Mouse (Mus musculus) frontal cortex, postnatal 10 days (tissue): ENCODE measurements at regions not wholly inside any gene's neighbourhood (a gene's known extent, or its start where the extent isn't known, plus 50 kb on each side); places are given as distances from the start of the nearest gene placed in this dataset.

Source experiments
- DNase-seq, 2 experiments: peaks; one replicate each; pipeline ENCODE4 v3.0.0; 2022; ENCODE audit warnings: low spot score in 2 of 2, mixed read lengths in 1 of 2

DNA sequence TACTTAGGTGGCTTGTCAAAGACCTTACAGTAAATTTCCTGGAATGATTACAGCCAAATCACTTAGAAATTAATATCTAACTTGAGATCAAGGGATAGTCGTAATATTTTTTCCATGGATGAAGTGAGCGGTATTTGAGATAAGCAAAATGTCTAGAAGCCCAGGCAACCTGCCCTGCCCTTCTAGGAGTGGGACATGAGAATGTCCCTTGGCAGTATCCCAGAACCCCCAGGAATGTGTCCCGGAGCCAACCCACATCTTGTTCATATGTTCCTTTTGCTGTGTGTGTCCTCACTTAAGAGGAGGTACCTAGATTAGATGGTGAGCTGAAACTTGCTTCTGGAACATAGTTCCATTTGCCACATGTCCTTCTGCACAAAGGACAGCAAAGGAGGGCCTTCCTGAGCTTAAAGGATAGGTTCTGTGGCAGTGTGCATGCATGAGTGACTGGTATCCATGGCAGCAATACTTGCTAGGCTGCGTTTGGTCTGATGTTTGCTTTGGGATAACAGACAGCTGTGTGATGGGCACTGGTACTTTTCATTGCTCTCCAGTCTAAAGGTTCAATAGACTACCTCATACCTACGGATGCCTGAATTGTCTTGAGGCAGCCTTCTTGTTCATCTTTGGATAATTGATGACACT is 231.0 kb upstream of the Krr1 start:
- DNase-seq = no peak

DNA sequence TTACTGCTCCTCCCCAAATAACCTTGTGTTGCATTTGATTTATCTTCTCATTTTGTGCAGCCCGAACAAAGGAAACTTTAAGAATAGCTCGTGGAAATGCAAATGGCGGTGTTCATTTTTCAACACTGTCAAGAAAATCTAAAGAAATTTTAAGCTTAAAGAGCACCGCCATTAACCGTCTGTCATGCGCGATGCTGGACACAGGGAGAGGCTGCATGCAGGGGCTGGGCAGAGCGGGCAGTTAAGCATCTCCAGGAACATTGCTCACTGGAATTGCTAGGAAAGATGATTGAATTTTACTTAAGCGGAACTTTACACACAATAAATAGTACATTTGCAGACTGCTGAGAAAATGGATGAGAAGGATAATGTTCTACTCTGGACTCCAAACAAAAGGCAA is 229.2 kb upstream of the Krr1 start:
- no peak for DNase-seq

GRCm38 (mm10) chr10:111745116-111745515 is 227.3 kb upstream of the Krr1 start:
- DNase-seq = no peak

DNA sequence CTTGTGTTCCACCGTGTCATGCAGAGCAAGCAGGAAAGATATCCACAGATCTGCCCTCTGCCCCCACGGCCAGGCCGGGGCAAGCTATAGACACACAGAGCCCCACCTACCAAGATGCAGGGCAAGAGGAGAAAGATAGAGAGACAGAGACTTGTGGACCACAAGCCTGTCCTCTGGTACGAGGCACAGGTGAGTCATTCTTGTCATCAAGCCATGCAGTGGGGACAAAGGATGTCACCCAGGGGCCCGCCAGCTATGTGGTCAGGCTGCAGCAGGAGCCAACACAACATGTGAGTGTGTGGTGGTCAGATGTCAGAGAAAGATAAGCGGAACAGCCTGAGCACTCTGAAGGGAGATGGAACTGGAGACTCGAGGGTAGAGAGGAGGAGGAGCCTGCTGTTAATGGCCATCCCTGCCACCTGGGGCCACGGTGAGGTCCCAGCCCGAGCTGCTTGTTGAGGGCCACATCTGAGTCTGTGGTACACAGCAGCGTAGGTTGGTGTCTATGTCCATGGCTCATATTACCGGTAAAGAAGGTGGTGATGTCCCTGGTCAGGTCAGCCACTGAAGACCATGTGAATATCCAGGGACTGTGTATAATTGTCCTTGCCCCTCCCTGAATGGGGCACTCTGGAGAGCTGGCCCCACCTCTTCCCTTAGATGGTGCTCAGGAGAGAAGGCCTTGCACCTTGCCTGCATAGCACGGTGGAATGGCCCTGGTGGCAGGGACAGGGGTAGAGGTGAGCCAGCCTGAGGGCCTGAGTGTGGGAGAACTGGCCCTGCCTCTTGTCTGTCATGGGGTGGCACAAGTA is 226.2 kb upstream of the Krr1 start:
- DNase-seq = no peak

DNA sequence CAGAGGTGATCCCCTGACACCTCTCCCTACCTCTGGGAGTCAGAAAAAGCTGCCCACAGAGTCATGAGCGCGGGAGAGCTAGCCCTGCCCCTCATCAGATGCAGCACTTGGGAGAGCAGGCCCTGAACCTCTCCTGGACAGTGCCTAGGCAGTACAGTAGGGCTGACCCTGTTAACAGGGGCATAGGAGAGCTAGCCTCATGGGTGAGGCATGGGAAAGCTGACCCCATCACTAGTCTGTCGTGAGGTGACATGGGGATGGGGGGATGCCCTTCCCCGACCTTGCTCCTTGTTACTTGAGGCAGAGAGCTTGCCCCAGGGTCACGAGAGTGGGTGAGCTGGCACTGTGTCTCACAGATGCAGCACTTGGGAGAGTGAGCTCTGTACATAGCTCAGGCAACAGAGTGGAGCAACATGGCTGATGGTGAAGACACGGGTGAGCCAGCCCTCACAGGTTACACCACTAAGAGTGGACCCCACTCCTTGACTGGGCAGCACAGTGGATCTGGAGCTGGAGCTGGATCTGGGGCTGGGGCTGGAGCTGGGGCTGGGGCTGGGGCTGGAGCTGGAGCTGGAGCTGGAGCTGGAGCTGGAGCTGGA is 225.5 kb upstream of the Krr1 start:
- DNase-seq = no peak

- no peak for DNase-seq
These were observed 224.0 kb upstream of the Krr1 start for GRCm38 (mm10) chr10:111748482-111748881.

DNA sequence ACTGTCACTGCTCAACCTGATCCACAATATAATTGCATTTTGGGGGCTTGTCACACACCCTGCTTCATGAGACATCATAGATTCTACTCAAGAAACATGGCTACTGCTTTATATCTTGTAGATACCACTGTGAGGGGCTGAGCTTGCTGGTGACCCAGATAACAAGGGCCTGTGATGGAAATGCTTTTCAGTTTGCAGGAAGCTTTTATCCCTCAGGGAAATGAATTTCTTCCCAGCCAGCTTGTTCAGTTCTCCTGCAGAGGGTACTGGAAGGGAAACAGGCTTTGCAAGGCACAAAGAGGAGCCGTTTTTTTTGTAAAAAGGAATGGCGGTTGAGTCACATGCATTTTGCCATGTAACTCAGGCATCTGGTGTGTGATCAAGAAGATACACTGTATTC is 218.8 kb upstream of the Krr1 start:
- no peak for DNase-seq

- no peak for DNase-seq
These were observed 216.5 kb upstream of the Krr1 start for GRCm38 (mm10) chr10:111755964-111756363.

- DNase-seq = no peak
These were observed 215.9 kb upstream of the Krr1 start for GRCm38 (mm10) chr10:111756528-111756927.

DNA sequence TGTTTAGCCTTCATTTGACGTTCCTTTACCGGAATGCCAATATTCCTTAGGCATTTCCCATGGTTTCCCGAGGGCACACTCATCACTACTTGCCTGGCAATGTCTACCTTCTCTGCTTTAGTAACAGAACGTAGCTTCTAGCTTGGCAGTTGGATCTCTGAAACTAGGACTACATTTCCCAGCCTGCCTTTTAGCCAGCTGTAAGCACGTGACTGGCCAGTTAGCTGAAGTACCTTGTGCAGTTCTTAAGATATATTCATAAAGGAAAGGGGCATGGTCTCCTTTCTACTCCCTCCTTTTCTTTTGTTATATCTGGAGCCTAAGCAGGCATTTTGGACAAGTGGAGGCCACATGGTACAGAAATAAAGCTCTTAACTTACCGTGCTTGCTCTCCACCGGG is 214.8 kb upstream of the Krr1 start:
- no peak for DNase-seq

DNA sequence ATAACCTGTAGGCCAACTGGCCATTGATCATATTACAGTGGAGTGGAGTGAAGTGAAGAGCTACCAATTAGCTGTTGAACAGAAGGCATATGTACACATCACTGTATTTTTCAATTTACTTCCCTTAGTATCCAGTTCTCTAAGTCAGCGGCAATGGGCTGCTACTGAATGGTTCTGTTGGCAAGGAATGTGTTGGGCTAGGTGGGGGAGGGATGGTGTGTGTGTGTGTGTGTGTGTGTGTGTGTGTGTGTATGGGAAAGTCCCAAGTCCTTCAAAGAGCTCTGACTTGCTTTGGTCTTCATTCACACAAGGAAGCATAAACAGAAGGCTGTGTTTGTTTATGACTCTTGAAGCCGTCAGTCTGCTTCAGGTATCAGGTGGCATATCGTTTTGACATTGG is 213.0 kb upstream of the Krr1 start:
- no peak for DNase-seq

DNA sequence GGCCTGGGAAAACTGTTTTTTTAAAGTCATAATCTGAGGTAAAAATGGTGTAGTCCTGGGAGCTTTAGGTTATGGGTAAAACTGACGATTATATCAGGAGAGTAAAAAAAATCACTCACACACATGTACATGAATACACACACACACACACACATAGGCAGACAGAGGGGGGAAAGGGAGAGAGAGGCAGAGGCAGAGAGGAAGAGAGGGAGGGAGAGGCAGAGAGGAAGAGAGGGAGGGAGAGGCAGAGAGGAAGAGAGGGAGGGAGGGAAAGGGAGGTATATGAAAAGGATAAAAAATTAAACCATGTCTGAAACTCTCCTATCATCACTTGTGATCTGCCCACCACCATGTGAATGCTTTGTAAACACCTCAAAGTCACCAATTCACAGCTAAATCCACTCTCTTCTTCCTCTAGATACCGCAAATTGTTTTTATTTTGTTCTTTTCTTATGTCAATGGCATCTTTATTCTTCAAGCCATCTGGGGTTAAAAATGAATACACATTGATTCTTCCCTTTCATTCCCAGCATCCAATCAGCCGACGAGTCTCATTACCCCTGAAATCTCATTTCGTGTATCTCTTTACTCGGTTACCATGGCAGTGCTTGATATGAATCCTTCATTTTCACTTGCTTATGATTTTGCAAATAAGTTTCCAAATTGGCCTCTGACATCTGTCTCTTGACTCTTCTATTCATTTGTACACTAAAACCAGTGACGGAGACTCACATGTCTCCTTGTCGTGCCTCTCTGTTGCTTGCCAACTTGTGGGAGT is 209.5 kb upstream of the Krr1 start:
- no peak for DNase-seq

DNA sequence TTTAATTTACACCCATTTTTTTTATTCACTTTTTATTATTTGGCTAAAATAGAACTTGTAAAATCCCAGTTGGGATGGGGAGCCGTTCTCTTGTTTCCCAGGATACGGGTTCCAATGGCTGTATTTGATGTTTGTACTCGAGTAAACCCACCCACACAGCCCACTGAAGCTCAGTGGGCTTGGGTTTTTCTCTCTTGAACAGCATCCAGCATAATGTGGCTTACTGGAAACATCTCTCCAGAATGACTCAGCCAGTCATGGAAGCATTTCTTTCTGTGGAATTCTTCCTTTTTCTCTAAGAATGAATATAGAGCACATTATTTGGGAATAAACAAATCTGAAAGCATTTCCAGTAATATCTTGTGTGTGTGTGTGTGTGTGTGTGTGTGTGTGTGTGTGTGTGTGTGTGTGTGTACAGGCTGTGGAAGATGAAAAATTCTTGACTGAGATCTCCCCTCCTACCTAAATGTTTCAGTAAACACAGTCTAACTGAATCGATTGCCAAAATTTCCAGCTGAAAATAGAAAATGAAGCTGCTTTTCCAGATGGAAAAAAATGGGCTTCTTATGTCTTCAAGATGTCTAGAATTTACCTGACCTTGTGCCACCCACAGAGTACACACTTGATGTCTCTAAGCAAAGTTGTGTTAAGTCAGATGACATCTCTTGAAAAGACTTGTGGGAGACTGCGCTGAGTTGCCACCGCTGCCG is 205.3 kb upstream of the Krr1 start:
- DNase-seq = no peak

DNA sequence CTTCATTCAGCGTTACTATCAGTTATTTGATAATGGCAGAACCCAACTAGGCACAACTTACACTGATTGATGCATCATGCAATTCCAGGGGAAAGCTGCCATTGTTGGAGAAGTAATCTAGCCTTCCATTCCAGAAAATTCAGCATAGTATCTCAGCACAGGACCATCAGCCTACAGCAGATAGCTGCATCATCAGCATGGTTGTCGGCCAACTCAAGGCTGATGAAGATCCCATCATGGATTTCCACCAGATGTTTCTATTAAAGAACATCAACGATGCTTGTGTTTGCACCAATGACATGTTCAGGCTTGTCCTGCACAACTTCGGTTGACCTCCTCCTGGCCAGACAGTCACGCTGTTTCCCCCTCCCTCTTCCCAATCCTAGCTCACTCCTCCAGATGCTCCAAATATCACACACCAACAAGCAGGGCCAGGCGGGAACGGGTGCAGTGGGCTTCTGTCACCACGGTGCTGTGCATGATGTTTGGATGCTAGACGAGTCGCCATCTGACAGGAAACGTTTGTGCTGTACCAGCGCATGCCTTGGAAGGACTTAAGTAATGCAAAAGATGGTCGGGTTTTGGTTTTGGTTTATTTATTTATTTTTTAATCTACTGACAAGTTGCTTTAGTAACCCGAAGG is 204.5 kb upstream of the Krr1 start:
- DNase-seq = no peak

GRCm38 (mm10) chr10:111769486-111770002 is 202.9 kb upstream of the Krr1 start:
- no peak for DNase-seq

DNA sequence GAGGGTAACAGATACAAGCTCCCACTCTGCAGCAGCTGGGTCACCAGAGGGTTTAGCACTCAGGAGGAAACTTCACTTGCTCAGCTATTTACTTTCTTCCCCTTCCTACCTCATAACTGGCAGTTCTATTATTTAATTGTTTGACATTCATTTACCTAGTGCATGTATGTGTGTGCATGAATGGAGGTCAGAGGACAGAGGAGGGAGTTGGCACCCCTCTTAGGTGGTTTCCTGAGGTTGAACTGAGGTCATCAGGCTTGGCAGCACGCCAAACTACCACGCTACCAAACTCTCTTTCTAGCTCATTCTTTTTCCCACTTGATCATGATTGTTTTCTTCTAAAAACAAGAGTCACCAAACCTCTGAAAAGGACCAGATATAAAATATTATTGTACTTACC is 202.4 kb upstream of the Krr1 start:
- DNase-seq = no peak

- DNase-seq = no peak
These were observed 201.5 kb upstream of the Krr1 start for GRCm38 (mm10) chr10:111771010-111771409.

DNA sequence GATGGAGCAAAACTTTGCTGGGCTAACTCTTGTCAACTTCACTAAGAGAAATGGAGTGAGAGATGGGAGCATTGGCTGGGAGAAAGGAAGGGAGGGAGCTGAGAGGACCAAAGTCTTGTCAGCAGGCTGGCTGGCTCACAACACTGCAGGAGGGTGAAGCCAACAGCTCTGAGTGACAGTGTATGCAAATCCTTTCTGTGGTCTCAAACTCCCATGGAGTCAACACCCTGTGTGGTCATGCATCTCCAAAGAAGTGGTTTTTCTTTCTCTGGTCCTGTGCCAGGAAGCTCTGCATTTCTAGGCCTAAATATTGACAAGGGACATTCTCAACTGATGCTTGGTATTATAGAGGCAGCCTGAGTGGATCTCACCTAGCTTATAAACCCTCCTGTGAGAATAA is 194.9 kb upstream of the Krr1 start:
- no peak for DNase-seq

- no peak for DNase-seq
These were observed 194.4 kb upstream of the Krr1 start for GRCm38 (mm10) chr10:111778111-111778510.

DNA sequence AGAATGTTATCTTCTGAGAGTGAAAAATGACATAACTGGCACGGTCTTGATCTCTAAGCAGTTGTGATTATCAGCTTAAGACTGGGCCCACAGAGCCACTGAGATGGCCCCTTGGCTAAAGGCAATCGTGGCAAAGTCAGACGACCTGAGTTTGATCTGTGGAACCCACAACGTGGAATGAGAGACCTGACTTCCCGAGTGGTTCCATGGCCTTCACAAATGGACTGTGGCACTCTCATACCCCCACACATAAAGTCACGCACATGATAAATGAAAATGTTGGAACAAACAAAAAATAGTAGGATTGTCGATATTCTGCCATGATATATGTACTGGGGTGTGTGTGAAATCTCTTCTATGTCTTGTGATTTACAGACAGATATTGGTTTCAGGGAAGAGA is 192.5 kb upstream of the Krr1 start:
- DNase-seq = no peak
